Mouse (Mus musculus) bone marrow macrophage, adult 2 months (primary cell): Measurements from ENCODE around the gene Pvrig.

Source experiments
- CTCF ChIP-seq: IDR thresholded peaks from 2 replicates; pipeline ENCODE4 v1.5.1; 2012; ENCODE audit warnings: low read depth, mild to moderate bottlenecking, low read length, moderate library complexity
- POLR2A ChIP-seq: IDR thresholded peaks from 2 replicates; pipeline ENCODE4 v1.6.1; 2012; ENCODE audit warnings: mild to moderate bottlenecking, low read depth, low read length, borderline replicate concordance

DNA sequence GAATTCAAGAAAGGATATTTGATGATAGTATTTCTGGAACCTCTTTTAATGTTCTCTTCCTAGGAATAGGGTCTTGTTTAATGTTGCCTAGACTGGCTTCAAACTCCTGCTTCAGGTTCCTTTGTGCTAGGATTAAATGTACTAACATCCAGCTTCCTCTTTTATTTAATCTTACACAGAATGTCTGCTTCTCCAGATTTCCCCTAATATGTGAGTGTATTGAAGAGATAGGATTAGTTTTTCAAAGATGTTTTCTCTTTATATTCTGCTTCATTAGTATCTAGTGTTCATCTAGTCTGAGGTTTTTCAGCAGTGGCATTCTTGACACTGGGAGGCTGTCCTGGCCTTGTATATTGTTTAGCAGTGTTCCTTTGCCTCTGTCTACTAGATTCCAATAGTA lies 47.6 kb upstream of the Pvrig start:
- no peak for TF ChIP-seq POLR2A
- TF ChIP-seq CTCF: no peak
